Mouse (Mus musculus) heart, adult 2 months (tissue): ENCODE measurements at regions not wholly inside any gene's neighbourhood (a gene's known extent, or its start where the extent isn't known, plus 50 kb on each side); places are given as distances from the start of the nearest gene placed in this dataset.

Experiments used
- DNase-seq, 2 experiments: peaks; one replicate each; pipeline ENCODE4 v3.0.0; 2021
- H3K27ac ChIP-seq: fragments of 200-600 bp; 2 replicates; pipeline ENCODE4 v1.8.1; 2022
- H3K27me3 ChIP-seq: fragments of 200-500 bp; 2 replicates; pipeline ENCODE4 v1.6.1; 2012; ENCODE audit warnings: mild to moderate bottlenecking, low read length, inconsistent platforms, mixed read lengths; ENCODE audit not compliant: control insufficient read depth, insufficient read depth
- H3K36me3 ChIP-seq: fragments of 200-500 bp; 2 replicates; pipeline ENCODE4 v1.6.1; 2012; ENCODE audit warnings: low read length, inconsistent platforms; ENCODE audit not compliant: control insufficient read depth, insufficient read depth
- H3K4me1 ChIP-seq: fragments of 200-500 bp; 2 replicates; pipeline ENCODE4 v1.6.1; 2011; ENCODE audit warnings: low read length; ENCODE audit not compliant: control insufficient read depth, insufficient read depth
- H3K4me3 ChIP-seq: fragments of 200-600 bp; 2 replicates; pipeline ENCODE4 v1.8.1; 2022
- H3K79me2 ChIP-seq: fragments of 200-500 bp; replicated peaks from 2 replicates; pipeline ENCODE4 v1.6.1; 2012; ENCODE audit warnings: mild to moderate bottlenecking, inconsistent platforms, low read length, moderate library complexity, mixed read lengths; ENCODE audit not compliant: control insufficient read depth, insufficient read depth
- H3K9ac ChIP-seq: fragments of 200-500 bp; 2 replicates; pipeline ENCODE4 v1.6.1; 2012; ENCODE audit warnings: low read depth, mild to moderate bottlenecking, control low read depth, inconsistent platforms, low read length, mixed read lengths
- CTCF ChIP-seq: fragments of 200-600 bp; IDR thresholded peaks from 2 replicates; pipeline ENCODE4 v1.8.1; 2022; ENCODE audit warnings: antibody characterized with exemption, mild to moderate bottlenecking, moderate library complexity
- EP300 ChIP-seq: fragments of 200-500 bp; IDR thresholded peaks from 2 replicates; pipeline ENCODE4 v1.6.1; 2011; ENCODE audit warnings: low read depth, low read length, control low read depth; ENCODE audit not compliant: insufficient read depth
- POLR2A ChIP-seq: fragments of 200-500 bp; IDR thresholded peaks from 2 replicates; pipeline ENCODE4 v1.6.1; 2011; ENCODE audit warnings: mild to moderate bottlenecking, low read depth, low read length, control low read depth; ENCODE audit not compliant: insufficient read depth
- WGBS: fragments of 180-500 bp; shearing (Covaris S2); methylation state at CpG from one replicate; pipeline ENCODE4 v1.1.7; 2018; 5-methylcytosine and 5-hydroxymethylcytosine counted together
- intact Hi-C: fragments of 180-260 bp; cut with DNase I; formaldehyde crosslinking; loops from one replicate; pipeline ENCODE4 v1.15.1; 2025

DNA sequence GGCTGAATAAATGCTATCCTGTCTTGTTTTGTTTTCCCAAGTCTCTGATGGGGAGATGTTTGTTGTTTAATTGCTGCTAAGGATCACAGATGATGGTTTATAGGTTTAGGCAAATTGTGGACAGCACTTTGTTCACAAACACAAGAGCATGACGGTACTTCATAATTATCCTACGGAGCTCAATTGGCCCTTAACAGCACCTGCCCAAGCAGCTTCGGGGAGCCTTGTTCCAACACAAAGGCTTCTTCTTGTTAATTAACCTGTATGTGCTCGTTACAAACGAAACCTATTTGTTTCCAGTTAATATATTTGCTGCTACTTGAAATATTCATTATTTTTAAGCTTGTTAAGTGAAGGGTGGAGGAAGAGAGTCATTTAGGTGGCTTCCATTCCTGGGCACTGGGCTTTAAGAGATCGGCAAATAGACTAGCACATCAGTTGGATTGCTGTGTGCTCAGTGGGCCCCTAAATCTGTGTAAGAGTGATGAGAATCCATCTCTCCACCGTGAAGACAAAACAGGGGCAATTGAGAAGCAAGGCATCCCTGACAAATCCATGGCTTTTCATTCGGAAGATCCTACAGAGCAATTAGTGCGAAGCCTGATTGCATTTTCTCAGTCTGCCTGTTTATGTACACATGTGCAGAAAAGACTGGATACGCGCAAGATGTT lies 299.6 kb upstream of the Rnf219 start:
- WGBS, result 82% methylated on average over 11 of the region's 11 CpGs
- TF ChIP-seq CTCF (no peak), EP300 (no peak), POLR2A (no peak)
- Histone ChIP-seq H3K27ac (no peak overlapping the region), H3K27me3 (no peaks in the 10 kb centered on the region), H3K4me1 (no peaks in the 10 kb centered on the region), H3K9ac (no peak overlapping the region), H3K79me2 (no peaks in the 10 kb centered on the region), H3K36me3 (no peaks in the 10 kb centered on the region), H3K4me3 (no peak overlapping the region)
- intact Hi-C loops, result no loop called here
- no peak for DNase-seq

DNA sequence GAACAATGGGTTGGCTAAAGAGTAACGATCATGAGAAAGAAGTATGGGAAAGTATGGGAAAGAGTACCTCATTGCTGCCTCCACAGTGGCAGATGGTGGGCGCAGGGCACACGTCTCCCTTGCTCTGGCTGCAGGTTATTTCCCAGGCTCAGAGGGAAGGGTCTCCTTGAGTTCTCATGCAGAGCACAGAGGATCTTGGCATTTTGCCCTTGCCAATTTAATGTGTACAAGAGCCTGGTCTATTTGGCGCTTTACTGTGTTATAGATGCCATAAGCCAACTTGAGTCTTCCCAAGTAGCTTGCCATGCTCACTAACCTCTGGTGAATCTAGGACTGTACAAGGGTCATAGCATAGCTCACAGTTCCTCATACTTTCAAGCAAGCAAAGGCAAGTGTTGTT lies 296.7 kb upstream of the Rnf219 start:
- DNase-seq, result no peak
- 81% methylated on average over 4 of the region's 4 CpGs for WGBS
- H3K9ac ChIP-seq, result no peak overlapping the region
- intact Hi-C loops, result loop anchor here (10.0 kb wide), 2 partner anchors 476 to 1104 kb away; no protein-coding TSS in a partner anchor
- H3K4me3 ChIP-seq, result no peak overlapping the region
- H3K36me3 ChIP-seq, result no peaks in the 10 kb centered on the region
- no peaks in the 10 kb centered on the region for H3K4me1 ChIP-seq
- no peak overlapping the region for H3K27ac ChIP-seq
- no peak for TF ChIP-seq POLR2A
- H3K27me3 ChIP-seq, result no peaks in the 10 kb centered on the region
- H3K79me2 ChIP-seq, result no peaks in the 10 kb centered on the region

DNA sequence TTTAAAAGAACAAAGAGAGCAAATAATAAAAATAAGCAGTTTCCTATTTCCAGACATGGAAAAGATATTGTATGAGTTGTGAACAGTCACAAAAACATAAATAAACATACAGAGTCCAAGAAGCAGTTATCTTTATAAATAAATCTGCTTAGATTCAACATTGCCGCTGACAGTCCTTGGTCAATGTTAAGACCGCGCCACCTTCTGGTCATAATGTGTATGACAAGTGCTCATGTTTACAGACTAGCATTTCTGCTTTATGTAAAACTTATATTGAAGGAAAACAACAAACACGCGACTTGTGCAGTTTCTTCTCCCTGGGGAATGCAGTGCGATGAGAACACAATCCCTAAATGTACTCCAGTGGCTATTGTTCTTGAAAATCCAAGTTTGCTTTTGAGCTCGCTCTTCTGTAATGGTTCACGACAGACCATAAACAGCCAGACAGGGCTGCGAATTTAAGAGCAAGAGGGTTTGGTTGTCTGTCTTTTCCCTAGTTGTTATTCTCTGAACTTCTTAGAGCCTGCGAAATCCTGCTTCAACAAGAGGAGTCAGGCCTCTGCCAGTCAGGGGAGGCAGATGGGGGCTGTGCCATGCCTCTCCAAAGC lies 291.6 kb upstream of the Rnf219 start:
- Histone ChIP-seq H3K27me3 (no peaks in the 10 kb centered on the region), H3K4me3 (no peak overlapping the region), H3K9ac (no peak overlapping the region), H3K79me2 (no peaks in the 10 kb centered on the region), H3K36me3 (no peaks in the 10 kb centered on the region), H3K4me1 (no peaks in the 10 kb centered on the region), H3K27ac (no peak overlapping the region)
- peak; percentile 14 to 40 for DNase-seq
- intact Hi-C loops, result loop anchor here (2.0 to 10.0 kb wide), 5 partner anchors 147 to 1099 kb away; no protein-coding TSS in a partner anchor
- peak; percentile 86 for TF ChIP-seq CTCF
- no peak for TF ChIP-seq POLR2A
- TF ChIP-seq EP300, result no peak
- WGBS, result 28% methylated on average over 10 of the region's 10 CpGs

DNA sequence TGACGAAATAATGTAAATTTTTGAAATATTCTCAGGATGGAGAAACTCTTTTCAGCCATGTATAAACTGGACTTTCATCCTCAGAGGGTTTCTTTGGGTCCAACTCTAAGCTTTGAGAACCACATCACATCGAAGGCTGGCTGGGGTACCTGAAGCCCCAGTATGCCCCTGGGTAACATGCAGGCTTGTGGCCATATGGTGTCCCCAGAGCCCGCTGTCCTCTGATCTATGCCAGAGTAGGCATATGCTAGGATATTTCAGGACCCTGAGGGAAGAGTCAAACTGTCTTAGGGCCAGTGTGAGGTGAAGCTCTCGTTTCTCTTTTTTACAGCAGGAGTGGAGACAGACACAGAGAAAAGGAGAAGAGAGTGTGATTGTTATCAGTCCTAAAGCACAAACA lies 289.6 kb upstream of the Rnf219 start:
- Histone ChIP-seq H3K4me1 (no peaks in the 10 kb centered on the region), H3K36me3 (no peaks in the 10 kb centered on the region), H3K27me3 (no peaks in the 10 kb centered on the region), H3K4me3 (no peak overlapping the region), H3K79me2 (no peaks in the 10 kb centered on the region), H3K27ac (no peak overlapping the region), H3K9ac (no peak overlapping the region)
- DNase-seq, result no peak
- 70% methylated on average over 4 of the region's 4 CpGs for WGBS
- intact Hi-C loops, result loop anchor here (5.0 to 10.0 kb wide), 4 partner anchors 145 to 1097 kb away; no protein-coding TSS in a partner anchor
- TF ChIP-seq EP300 (no peak), CTCF (no peak), POLR2A (no peak)

DNA sequence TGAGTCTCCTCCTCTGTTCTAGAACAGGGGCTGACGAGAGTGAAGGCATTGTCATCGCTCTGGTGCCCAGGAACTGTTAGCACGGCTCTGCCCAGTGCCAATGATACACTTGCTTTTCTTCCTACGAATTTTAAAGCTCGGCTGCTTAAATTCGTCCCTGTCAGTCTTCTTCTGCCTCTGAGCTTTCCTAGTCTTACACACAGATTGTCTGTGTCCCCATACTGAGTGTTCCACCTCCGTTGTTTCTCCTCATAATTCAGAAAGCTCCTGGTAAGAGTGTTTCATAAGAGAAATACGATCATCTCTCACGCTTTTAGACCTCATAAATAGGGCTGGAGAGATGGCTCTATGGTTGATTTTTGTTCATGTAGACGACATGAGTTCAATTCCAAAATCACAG lies 282.9 kb upstream of the Rnf219 start:
- intact Hi-C loops, result no loop called here
- no peak overlapping the region for H3K27ac ChIP-seq
- no peak for TF ChIP-seq EP300
- no peak for TF ChIP-seq CTCF
- no peak for TF ChIP-seq POLR2A
- no peaks in the 10 kb centered on the region for H3K36me3 ChIP-seq
- WGBS, result 80% methylated on average over 10 of the region's 10 CpGs
- H3K79me2 ChIP-seq, result no peaks in the 10 kb centered on the region
- no peaks in the 10 kb centered on the region for H3K4me1 ChIP-seq
- H3K27me3 ChIP-seq, result no peaks in the 10 kb centered on the region
- H3K9ac ChIP-seq, result no peak overlapping the region
- DNase-seq, result no peak
- no peak overlapping the region for H3K4me3 ChIP-seq

DNA sequence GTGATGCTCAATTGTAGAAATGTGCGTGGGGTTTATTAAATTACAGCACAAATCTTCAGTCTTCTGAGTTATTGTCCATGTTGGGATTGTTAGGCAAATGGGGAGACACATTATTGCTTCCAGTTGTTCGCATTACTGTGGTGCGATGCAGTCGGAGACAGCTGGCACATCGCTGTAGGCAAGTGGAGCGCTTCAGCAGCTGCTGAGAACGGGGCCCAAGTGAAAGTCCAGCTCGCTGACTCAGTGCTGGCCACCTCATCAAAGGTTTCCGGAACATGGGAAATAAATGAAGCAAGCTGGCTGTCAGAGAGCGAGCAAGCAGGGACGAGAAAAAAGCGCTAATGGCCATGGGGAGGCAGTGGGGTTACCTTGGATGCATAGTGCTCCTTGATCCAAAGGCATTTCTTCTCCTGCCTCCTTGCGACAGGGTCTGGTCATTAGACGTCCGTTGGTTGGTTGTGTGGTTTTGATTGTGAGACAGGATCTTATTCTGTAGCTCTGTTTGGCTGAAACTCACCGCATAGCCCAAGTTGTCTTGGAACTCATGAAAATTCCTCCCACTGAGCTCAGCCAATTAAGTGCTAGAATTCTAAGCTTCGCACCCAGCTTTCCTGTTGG lies 274.0 kb upstream of the Rnf219 start:
- no peaks in the 10 kb centered on the region for H3K4me1 ChIP-seq
- TF ChIP-seq EP300 (no peak), CTCF (no peak), POLR2A (no peak)
- H3K4me3 ChIP-seq, result no peak overlapping the region
- intact Hi-C loops, result no loop called here
- H3K27me3 ChIP-seq, result no peaks in the 10 kb centered on the region
- no peaks in the 10 kb centered on the region for H3K36me3 ChIP-seq
- no peak for DNase-seq
- H3K9ac ChIP-seq, result no peak overlapping the region
- no peaks in the 10 kb centered on the region for H3K79me2 ChIP-seq
- 74% methylated on average over 17 of the region's 17 CpGs for WGBS
- no peak overlapping the region for H3K27ac ChIP-seq
